Comparison of ENCODE assay signal across 11 mouse cellular contexts in the genomic region with DNA sequence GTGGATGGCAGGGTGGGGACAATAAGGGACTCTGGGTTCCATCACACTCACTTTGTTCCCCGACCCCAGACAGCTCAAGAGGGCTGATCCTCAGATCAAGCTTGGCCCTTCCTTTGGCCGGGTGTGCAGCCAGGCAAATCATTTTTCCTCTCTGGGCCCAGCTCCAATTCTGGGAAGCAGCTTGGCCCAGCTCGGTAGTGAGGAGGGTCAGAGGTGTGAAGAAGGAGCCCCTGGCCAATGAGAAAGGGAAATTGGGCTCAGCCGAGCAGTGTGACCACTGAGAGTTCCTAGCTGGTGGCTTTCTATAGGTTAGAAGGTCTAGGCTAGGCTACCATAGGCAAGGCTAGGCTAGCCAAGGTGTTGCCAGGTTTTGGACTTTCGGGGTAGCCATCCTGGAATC. TPM values are rescaled to one million over a fixed set of nuclear protein-coding genes. Genes with fewer than 3 reads are reported as not detected.
DNase-seq lines count a peak whose midpoint lies in the region; ATAC-seq and TF ChIP-seq lines count a peak whose summit lies in the region.
"Had no signal": no experiment of that assay in that cellular context is flagged by ENCODE, and none has a peak within 500 bp of the region (broad histone marks: within the 10 kb centered on the region; RNA-seq: fewer than 3 reads in every experiment).

No protein-coding gene starts in this region.

- 50% methylated on average over 5 of the region's 5 CpGs for WGBS in kidney, embryonic 14.5 days
- WGBS in hindbrain, embryonic 13.5 days: 61% methylated on average over 5 of the region's 5 CpGs

- no peak overlapping the region for H3K9ac ChIP-seq in kidney, embryonic 14.5 days (ENCODE audit: low read depth, low read length)
- peak overlapping the region; percentile 59; the same call in 1 of the 2 replicates for H3K9ac ChIP-seq in hindbrain, embryonic 13.5 days
- H3K9ac ChIP-seq: embryonic facial prominence, embryonic 12.5 days; limb, embryonic 13.5 days had no signal

- ATAC-seq in kidney, embryonic 14.5 days (ENCODE audit: low FRiP score, low TSS enrichment): no peak
- ATAC-seq in cerebellum, adult (ENCODE audit: insufficient number of reproducible peaks, low FRiP score, low TSS enrichment): peak; percentile 55; the same call in 1 of the 2 replicates
- no peak for ATAC-seq in hindbrain, embryonic 13.5 days (ENCODE audit: low FRiP score)

- H3K36me3 ChIP-seq in kidney, embryonic 14.5 days (ENCODE audit: control insufficient read depth, insufficient read depth, low read length): no peaks in the 10 kb centered on the region
- H3K36me3 ChIP-seq in hindbrain, embryonic 13.5 days: no peaks in the 10 kb centered on the region
- H3K36me3 ChIP-seq: embryonic facial prominence, embryonic 12.5 days; limb, embryonic 13.5 days had no signal

- TF ChIP-seq CTCF in gastrocnemius, adult 2 months (IDR thresholded peaks at IDR 0.05): no peak

- H3K9me3 ChIP-seq in kidney, embryonic 14.5 days (ENCODE audit: control insufficient read depth, low read length): no peaks in the 10 kb centered on the region
- H3K9me3 ChIP-seq in hindbrain, embryonic 13.5 days: no peaks in the 10 kb centered on the region
- H3K9me3 ChIP-seq: embryonic facial prominence, embryonic 12.5 days; limb, embryonic 13.5 days had no signal

- intact Hi-C loops in gastrocnemius, postnatal 36 days (cut with DNase I): no loop called here
- intact Hi-C loops in gastrocnemius, adult 2 months (cut with DNase I): no loop called here

- no peak overlapping the region for H3K27ac ChIP-seq in kidney, embryonic 14.5 days (ENCODE audit: low read depth, low read length)
- H3K27ac ChIP-seq in hindbrain, embryonic 13.5 days: peak overlapping the region; percentile 40; the same call in 1 of the 2 replicates
- no peak overlapping the region for H3K27ac ChIP-seq in gastrocnemius, adult 2 months
- H3K27ac ChIP-seq: embryonic facial prominence, embryonic 12.5 days; limb, embryonic 13.5 days had no signal

- DNase-seq in kidney, adult 18-20 months: peak; percentile 57
- DNase-seq in MN1 (ENCODE audit: low spot score): peak; percentile 34
- no peak for DNase-seq in gastrocnemius, postnatal 36 days
- DNase-seq in right cerebral cortex, postnatal 25 days: no peak
- no peak for DNase-seq in gastrocnemius, adult 2 months
- DNase-seq: thymus, adult 2 months had no signal

- H3K27me3 ChIP-seq in kidney, embryonic 14.5 days (ENCODE audit: control insufficient read depth, insufficient read depth, low read length): peaks cover 13% of the 10 kb centered on the region
- H3K27me3 ChIP-seq in hindbrain, embryonic 13.5 days: peaks cover 35% of the 10 kb centered on the region

- H3K4me1 ChIP-seq in kidney, embryonic 14.5 days (ENCODE audit: control insufficient read depth, insufficient read depth, low read length): no peaks in the 10 kb centered on the region
- H3K4me1 ChIP-seq in hindbrain, embryonic 13.5 days (replicated peaks): peaks cover 49% of the 10 kb centered on the region

- H3K4me2 ChIP-seq in kidney, embryonic 14.5 days (replicated peaks; ENCODE audit: low read depth, low read length): no peak overlapping the region
- H3K4me2 ChIP-seq in hindbrain, embryonic 13.5 days: no peak overlapping the region
- H3K4me2 ChIP-seq: embryonic facial prominence, embryonic 12.5 days; limb, embryonic 13.5 days had no signal

- H3K4me3 ChIP-seq in kidney, embryonic 14.5 days (ENCODE audit: low read length): no peak overlapping the region
- no peak overlapping the region for H3K4me3 ChIP-seq in hindbrain, embryonic 13.5 days
- no peak overlapping the region for H3K4me3 ChIP-seq in gastrocnemius, adult 2 months
- H3K4me3 ChIP-seq: embryonic facial prominence, embryonic 12.5 days; limb, embryonic 13.5 days had no signal

RNA-seq across cellular contexts. Expression of a gene that starts 3.2 kb away (rescaled TPM):
- 6.6 and 10.3 TPM in 2 replicates for polyA plus RNA-seq in kidney, embryonic 14.5 days (2014; fragmentation: Nextera tagmentation; extraction: Ambion mirVana)
- polyA plus RNA-seq in hindbrain, embryonic 13.5 days (2015; fragmentation: Nextera tagmentation; extraction: Ambion mirVana): 39.2 and 39.9 TPM in 2 replicates
- total RNA-seq in gastrocnemius, postnatal 36 days (2021): 10 to 100 TPM in 1 of 2 experiments, 1 to 10 TPM in 1; 5.4 to 10.7 TPM
- 1 to 10 TPM; 4.4 to 8.6 TPM for total RNA-seq in gastrocnemius, adult 2 months (2021)

Comparison
In these comparisons a context has a peak if more than half of its experiments do, and no peak if none do; other contexts are left out.
1. DNase-seq: peak in kidney, adult 18-20 months (single experiment) and MN1 (single experiment); none in gastrocnemius, postnatal 36 days (0 of 2), right cerebral cortex, postnatal 25 days (single experiment) and gastrocnemius, adult 2 months (single experiment).